Mouse (Mus musculus): ENCODE data around the gene Ttc39b.

Ttc39b gene

DNA sequence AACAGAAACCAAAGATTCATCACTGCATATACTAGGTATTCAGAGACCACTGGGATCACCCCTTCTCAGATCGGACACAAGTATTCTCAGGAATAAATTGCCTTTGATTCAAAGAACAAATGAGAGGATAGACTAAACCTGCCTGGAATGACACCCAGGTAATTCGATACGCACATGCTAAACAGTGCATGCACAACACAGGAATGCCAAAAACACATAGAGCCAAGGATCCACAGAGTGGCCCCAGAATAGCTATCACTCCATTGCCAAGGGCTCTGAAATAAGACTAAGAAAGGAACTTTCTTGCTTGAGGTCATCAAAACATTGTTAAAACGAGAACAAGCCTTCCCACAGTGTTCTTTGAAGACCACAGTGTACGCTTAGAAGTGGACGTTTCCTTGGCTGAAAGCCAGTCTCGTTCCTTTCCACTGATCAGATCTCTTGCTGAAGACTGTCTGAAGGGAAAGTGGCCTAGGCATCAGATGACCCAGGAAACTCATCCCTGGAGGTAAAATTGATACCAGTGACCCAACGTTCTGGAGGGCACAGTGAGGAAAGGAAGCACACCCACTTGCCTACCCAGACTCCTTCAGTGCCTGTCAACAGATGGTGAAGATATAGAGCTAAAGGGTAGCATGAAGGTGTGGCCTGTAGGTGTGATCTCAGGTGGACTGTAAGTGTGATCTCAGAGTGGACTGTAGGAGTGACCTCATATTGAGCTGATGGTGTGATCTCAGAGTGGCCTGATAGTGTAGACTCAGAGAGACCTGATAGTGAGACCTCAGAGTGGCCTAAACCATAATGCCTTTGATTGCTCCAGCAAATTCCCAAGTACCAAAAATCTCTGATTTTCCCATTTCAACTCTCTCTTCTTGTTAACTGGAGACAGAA, 141.6 kb downstream of the Ttc39b start:
- no peak for DNase-seq (ENCODE audit: low read depth, low spot score)
- Histone ChIP-seq H3K27me3 (ENCODE audit: control insufficient read depth, insufficient read depth, low read length, poor library complexity, severe bottlenecking) (no peaks in the 10 kb centered on the region), H3K36me3 (ENCODE audit: control insufficient read depth, insufficient read depth, low read length, poor library complexity, severe bottlenecking) (no peaks in the 10 kb centered on the region)

DNA sequence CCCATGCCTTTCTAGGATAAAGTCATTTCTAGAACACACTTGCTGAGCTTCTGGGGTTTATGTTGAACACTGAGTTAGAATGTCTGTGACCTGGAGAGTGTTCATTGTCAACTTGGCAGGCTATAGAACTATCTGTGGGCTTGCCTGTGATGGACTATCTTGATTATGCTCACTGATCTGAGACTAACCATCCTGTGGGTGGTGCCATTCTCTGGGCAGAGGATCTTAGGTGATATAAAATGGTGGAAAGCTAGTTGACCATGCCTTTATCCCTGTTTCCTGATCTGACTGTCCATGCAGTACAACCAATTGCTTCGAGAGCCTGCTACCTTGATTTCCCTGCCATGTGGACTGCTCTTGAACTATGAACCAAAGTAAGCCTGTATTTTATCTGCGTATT, 146.6 kb downstream of the Ttc39b start:
- Histone ChIP-seq H3K27me3 (ENCODE audit: control insufficient read depth, insufficient read depth, low read length, poor library complexity, severe bottlenecking) (no peaks in the 10 kb centered on the region), H3K36me3 (ENCODE audit: control insufficient read depth, insufficient read depth, low read length, poor library complexity, severe bottlenecking) (no peaks in the 10 kb centered on the region)
- no peak for DNase-seq (ENCODE audit: low read depth, low spot score)

GRCm38 (mm10) chr4:83174946-83175345, 149.1 kb downstream of the Ttc39b start:
- Histone ChIP-seq H3K36me3 (ENCODE audit: control insufficient read depth, insufficient read depth, low read length, poor library complexity, severe bottlenecking) (no peaks in the 10 kb centered on the region), H3K27me3 (ENCODE audit: control insufficient read depth, insufficient read depth, low read length, poor library complexity, severe bottlenecking) (no peaks in the 10 kb centered on the region)
- DNase-seq (ENCODE audit: low read depth, low spot score), result no peak

DNA sequence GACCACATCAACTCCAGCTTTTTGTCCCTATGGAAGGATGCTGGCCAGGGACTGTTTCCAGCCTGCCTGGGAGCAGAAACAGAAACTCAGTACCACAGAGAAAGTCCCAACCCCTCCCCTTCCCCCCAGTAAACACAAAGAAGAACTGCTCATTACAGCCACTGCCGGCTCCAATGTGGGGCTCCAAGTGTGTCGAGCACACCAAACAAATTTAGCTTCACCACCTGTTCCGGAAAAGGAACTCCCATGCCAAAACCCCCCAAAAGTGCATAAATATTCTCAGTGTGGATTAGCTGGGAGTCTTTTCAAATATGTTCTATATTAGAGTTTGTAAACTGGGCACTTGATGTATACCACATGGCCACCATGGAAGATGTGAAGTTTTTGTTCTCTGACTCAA, 151.8 kb downstream of the Ttc39b start:
- Histone ChIP-seq H3K36me3 (ENCODE audit: control insufficient read depth, insufficient read depth, low read length, poor library complexity, severe bottlenecking) (no peaks in the 10 kb centered on the region), H3K27me3 (ENCODE audit: control insufficient read depth, insufficient read depth, low read length, poor library complexity, severe bottlenecking) (no peaks in the 10 kb centered on the region)
- DNase-seq (ENCODE audit: low read depth, low spot score), result no peak

DNA sequence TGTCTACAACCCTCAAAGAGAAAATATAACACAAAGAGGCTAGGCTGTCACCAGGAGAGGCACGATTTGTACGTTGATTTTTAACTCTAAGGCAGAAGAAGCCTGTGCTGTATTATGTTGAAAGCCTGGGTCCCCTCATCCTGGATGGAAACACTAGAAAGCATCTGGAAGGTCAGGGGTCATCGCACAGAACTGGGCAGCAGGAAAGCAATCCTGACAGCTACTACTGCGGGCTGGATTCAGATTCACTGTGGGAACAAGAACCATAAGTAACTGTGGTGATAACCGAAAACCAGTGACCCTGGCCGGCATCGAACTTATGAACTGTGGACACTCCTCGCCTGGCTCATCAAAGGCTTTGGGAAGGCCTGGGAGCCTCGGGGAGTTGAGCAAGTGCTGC, 153.3 kb downstream of the Ttc39b start:
- Histone ChIP-seq H3K27me3 (ENCODE audit: control insufficient read depth, insufficient read depth, low read length, poor library complexity, severe bottlenecking) (no peaks in the 10 kb centered on the region), H3K36me3 (ENCODE audit: control insufficient read depth, insufficient read depth, low read length, poor library complexity, severe bottlenecking) (no peaks in the 10 kb centered on the region)
- DNase-seq (ENCODE audit: low read depth, low spot score), result no peak

All from splenic B cell, adult 2 months (primary cell).